Mouse (Mus musculus) adrenal gland, adult 10 weeks (tissue): ENCODE measurements around the gene Maf. TPM values are rescaled to one million over a fixed set of nuclear protein-coding genes. Genes with fewer than 3 reads are reported as not detected.

Experiments
- polyA plus RNA-seq: library from polyadenylated mRNA; stranded (reverse); fragments of 350-450 nt; fragmentation: Illumina TruSeq; extraction: RNeasy Lipid Tissue Mini Kit (QIAGEN cat#74804); gene quantifications from one replicate; pipeline ENCODE4 v1.2.3, GENCODE M21; 2014; ENCODE audit warnings: low read depth, low replicate concordance

Maf gene
- 40.5 TPM for polyA plus RNA-seq

DNA sequence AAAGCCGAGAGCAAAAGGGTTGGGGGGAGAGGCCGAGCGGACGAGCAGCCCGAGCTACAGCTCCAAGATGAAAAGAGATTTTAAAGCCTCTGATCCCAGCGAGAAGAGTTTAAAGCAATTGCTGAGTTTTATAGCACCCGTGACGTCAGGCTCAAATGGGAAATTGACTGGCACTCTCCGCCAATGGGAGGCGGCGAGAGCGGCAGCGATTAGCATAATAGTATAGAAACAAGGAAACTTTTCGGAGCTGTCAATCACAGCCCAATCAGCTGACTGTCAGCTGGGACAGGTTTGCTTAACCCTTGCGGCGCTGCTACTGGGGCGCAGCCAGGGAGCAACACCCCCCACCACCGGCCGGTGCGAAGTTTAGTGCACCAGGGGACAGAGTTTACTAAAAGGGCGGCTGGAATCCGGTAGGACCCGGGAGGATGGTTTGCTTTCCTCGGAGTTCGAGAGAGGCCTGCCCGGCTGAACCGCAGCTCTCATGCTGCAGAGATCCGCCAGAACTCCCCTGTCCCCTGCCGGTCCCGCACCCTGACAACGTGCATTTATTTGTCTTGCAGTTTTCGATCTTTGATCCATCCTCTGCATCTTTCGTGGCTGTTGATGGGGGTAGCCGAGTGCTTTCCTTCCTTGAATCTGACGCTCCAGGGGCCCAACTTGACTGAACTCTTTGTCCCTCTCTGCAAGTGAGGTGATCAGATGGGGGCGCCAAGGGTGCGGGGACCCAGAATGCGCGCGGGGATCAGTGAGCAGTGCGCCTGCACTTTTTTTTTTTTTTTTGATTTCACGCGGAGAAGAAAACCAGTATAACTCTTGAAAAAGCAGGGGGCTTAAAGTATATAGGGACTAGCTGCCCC lies at the start of gene Maf:
Gene Maf, minus strand, starts transcription at position 64 of the 860 bp plus-strand sequence.

